Mouse (Mus musculus): ENCODE data around the gene Ndufa7.
"Not testable (repeated sequence)": the region's sequence is repeated elsewhere in the genome, so short reads cannot be mapped to it uniquely, and the experiment has no call there.

The Ndufa7 gene

DNA sequence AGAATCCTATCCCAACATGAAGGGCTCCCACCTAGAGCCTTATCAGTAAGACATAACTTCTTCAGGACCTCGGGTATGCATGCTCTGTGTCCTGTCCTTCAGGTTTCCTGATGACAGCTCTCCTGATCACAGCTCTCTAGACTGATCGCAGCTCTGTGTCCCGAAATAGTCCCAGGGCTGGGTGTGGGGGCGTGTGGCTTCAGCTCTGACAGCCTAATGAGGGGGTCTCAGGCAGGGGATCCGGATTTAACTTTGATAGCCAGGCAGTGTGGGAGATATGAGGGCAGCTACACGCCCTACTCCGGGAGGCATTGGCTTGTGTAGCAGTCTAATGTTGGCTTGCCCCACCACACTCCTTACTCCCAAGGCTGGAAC is 13.2 kb upstream of the Ndufa7 start:
- peak; percentile 20 for DNase-seq (ENCODE audit: low read depth, low spot score)

DNA sequence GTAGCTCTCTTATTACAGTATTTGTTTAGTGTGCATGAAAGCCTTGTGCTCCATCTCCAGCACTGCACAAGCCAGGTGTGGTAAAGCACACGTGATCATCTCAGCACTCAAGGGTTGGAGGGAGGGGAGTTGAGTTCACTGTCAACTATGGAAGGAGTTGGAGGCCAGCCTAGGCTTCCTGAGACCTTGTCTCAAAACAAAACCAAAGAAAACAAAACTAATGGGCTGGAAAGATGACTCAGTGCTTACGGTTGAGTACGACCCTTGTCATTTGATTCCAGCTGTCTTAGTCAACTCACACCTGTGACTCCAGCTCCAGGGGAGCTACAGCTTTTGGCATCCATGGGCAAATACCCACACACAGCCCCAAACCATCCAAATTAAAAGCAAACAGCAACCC is 11.9 kb upstream of the Ndufa7 start:
- DNase-seq (ENCODE audit: low read depth, low spot score) = peak; percentile 66

GRCm38 (mm10) chr17:33812990-33813389 is 11.4 kb upstream of the Ndufa7 start:
- DNase-seq (ENCODE audit: low read depth, low spot score) = peak; percentile 51

DNA sequence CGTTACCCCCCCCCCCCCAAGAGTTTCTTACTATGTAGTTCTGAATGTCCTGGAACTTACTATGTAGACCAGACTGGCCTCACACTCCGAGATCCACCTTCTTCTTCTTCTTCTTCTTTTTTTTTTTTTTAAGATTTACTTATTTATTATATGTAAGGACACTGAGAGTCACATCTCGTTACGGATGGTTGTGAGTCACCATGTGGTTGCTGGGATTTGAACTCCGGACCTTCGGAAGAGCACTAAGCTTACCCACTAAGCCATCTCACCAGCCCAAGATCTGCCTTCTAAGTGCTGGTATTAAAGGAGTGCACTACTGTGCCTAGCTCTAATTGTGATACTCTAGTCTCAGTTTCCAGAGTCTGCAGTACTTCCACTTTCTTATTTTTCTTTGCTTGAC is 9.0 kb upstream of the Ndufa7 start:
- DNase-seq (ENCODE audit: low read depth, low spot score) = peak; percentile 23

DNA sequence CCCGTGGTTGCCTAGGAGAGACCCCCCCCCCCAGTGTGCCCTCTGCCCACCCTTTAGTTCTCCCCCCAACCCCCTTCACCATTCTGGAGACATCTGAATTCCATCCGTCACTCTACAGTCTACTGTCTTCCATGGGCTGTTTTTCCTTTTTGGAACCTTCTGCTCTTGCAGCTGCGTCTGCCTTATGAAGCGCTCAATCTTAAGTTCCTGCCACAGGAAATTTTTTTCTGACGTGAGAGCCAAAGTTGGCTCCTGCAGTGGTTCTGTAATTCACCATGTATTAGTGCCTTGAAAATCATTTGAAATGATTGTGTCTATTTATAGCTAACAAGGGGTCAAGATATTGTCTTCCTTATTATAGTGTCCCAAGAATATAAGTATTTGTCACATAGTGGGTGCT is 7.8 kb upstream of the Ndufa7 start:
- DNase-seq (ENCODE audit: low read depth, low spot score) = no peak

- peak; percentile 87 for DNase-seq (ENCODE audit: low read depth, low spot score)
These were observed 7.0 kb upstream of the Ndufa7 start for GRCm38 (mm10) chr17:33817184-33817968.

DNA sequence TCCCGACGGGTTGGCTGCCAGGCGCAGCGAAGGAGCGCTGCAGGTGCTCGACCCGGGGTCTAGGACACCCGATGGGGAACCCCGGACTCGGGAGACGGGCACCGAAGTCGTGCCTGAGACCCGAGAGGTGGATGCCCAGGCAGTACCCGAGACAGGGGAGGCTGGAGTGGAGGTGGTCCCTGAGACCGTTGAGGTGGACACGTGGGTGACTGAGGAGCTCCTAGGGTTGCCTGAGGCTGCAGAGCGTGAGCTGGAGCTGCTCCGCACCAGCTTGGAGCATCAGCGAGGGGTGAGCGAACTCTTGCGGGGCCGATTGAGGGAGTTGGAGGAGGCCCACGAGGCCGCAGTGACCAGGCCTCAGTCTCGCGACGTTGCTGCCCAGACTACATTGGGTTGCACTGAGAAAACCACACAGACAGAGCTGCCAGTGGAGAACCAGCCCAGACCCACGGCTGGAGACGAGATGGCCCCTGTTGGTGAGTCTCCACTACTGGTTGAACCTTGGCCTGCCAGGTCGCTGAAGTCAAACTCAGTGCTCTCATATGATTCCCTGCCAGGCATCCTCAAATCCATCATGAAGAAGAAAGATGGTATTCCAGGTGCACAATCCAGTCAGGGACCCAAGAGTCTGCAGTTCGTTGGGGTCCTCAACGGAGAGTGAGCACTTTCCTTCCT is 6.3 kb upstream of the Ndufa7 start:
- no peak for DNase-seq (ENCODE audit: low read depth, low spot score)

DNA sequence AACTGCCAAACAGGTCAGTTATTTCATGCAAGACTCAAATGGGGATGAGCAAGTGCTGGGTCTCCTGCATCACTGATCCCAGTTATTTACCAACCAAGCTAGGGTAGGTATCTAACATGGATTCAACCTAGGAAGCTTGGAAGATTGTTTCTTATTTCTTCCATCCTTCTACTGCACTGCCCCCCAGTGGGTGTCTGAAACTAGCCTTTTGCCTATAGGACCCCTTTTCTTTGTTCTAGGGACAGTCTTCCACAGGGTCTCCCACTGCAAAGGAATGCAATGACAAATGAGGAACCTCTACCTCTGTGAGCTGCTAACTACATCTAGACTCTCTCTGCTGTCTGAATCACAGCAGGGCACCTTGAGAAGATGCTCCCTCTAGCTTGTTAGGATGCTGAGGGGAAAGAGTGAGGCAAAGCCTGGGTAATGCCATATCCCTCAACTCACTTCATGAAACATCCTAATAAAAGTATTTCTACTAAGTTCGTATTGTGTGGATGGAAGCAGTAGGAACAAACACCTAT is 1.9 kb upstream of the Ndufa7 start:
- DNase-seq (ENCODE audit: low read depth, low spot score) = peak; percentile 65

DNA sequence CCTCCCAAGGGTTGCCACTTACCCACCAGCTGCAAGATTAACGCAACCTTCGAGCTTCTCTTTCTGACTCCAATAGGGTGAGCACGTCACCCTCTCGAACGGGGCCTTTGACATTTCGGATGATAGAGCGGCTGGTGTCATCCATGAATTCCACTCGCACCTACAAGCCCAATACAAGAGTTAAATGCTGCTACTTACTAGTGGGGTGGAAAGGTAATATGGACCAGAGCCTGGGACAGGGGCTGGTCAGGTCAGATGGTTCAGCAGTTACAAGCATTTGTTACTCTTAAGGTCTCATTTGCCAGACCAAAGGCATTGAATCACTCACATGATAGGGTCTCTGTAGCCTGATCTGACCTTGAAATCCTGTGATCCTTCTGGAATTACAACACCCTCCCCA is 1.2 kb upstream of the Ndufa7 start:
- not testable (repeated sequence) for DNase-seq (ENCODE audit: low read depth, low spot score)

GRCm38 (mm10) chr17:33824997-33825330 is 592 bp downstream of the Ndufa7 start:
- DNase-seq (ENCODE audit: low read depth, low spot score) = peak; percentile 17

DNA sequence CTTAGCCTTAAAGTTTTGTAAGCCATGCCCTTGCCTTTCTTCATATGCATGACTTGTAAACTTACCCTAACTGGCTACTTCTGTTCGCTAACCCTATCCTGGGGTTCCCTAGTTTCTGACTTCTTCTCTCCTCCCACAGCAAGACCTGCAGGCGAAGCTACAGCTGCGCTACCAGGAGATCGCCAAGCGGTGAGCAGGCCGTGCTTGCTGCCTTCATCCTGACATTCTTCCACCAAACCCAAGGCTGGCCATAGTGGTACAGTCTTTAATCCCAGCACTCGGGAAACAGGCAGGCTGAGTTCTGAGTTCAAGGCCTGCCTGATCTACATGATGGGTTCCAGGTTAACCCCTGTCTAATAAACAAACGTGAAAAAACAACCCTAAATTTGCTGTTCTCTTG is 1.1 kb downstream of the Ndufa7 start:
- DNase-seq (ENCODE audit: low read depth, low spot score) = peak; percentile 20

DNA sequence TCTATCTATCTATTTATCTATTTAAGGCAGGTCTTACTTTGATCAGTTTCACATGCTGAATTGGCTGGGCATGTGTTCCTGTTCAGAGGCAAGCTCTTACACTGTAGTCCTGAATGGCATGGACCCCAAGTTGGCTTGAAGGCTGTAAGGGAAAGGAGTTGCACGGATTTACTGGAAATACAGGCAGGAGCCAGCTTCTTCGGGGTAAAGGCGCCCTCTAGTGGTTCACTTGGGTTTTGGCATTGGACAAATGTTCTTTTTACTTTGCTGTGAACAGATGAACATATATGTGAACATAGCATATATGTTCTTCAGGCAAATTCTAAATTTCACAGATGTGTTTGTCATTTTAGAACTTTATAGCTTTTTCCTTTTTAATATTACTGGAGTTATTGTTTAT is 2.5 kb downstream of the Ndufa7 start:
- DNase-seq (ENCODE audit: low read depth, low spot score) = peak; percentile 90

DNA sequence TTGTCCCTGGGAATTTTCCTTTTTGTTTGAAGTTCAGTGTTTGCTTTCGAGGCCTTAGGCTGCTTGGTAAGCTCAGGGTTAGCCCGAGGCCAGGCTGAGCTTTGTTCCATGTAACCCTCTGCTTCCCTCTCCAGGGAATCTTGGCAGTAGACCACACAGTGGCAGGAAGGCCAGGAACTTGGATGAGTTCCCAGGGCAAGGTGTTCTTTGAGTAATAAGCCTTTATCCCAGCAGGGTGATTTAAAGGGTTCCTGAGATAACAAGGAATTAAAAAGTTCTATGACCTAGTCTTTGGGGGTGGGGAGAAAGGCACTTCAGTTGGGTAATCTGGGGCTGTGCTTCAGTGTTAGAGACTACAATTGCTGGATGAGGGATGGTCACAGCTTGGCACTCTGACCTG is 4.5 kb downstream of the Ndufa7 start:
- peak; percentile 45 for DNase-seq (ENCODE audit: low read depth, low spot score)

DNA sequence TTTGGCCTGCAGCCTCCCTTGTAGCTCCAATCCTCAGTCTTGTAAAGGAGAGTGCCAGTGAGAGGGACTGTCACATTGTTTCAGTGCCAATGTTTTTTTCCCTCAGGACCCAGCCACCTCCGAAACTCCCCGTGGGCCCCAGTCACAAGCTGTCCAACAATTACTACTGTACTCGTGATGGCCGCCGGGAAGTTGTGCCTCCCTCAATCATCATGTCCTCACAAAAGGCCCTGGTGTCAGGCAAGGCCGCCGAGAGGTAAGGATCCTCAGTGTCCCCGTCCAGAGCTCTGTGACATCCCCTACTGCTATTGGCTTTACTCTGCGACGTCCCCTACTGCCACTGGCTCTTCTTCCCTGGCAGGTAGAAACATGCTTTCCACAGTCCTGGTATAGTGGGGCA is 5.2 kb downstream of the Ndufa7 start:
- DNase-seq (ENCODE audit: low read depth, low spot score) = no peak

GRCm38 (mm10) chr17:33842966-33843795 is 18.8 kb downstream of the Ndufa7 start, which contains the start of gene Cd320:
Cd320 (plus strand) TSS chr17:33843091.
- peak; percentile 96 for DNase-seq (ENCODE audit: low read depth, low spot score)

DNA sequence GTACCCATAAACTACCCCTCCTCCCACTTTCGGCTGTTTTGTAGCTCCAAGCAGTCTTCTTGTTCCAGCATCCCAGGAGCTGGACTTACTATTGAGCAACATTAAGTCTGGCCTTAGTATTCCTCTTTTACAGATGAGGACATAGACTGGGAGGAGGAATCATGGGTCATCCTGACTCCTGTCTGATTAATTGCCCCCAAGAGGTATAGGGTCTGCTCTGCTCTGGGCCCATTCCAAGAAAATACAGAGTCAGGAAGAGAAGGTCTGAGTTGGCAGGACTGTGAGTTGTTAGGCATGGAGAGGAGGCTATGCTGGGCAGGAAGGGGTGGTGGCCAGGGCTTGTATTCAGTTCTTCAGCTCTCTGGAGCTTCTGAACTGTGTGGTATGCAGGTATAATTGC is 19.8 kb downstream of the Ndufa7 start:
- peak; percentile 21 for DNase-seq (ENCODE audit: low read depth, low spot score)

GRCm38 (mm10) chr17:33848139-33848538 is 23.8 kb downstream of the Ndufa7 start:
- DNase-seq (ENCODE audit: low read depth, low spot score) = no peak

DNA sequence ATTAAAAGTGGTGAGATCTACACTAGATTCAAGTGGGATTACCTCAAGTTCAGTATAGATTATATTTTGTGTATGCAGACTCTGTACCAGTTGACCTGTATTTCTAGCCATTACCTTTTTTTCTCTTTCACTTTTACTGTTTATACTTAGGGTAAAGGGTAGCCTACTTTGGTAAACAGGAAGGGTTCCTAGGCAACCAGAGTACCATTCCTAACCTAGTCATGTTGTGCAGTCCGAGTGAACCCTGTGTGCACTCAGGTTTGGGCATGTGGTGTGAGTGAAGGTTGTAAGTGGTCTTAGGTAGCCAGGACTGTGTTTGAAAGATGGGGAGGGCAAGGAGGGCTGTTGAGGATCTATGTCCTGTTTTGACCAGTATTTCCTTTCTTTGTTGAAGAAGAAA is 27.0 kb downstream of the Ndufa7 start:
- DNase-seq (ENCODE audit: low read depth, low spot score) = no peak

DNA sequence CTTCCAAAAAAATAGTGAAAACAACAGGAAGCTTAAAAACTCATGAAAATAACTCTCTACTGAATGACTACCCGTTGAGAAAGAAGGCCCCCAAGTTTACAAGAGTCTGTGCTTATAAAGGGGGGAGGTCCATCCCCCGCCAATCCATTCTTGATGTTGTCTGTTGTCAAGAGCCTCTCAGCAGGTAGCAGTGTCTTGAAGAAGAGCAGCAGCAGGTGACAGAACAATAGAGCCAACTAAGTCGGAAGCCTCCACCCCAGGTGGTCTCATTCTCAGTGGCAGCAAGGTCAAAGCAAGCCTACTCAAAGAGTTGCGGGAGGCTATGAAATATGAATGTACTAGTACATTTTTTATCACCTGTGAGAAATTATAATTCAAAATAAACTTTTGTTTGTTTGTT is 33.4 kb downstream of the Ndufa7 start:
- no peak for DNase-seq (ENCODE audit: low read depth, low spot score)

DNA sequence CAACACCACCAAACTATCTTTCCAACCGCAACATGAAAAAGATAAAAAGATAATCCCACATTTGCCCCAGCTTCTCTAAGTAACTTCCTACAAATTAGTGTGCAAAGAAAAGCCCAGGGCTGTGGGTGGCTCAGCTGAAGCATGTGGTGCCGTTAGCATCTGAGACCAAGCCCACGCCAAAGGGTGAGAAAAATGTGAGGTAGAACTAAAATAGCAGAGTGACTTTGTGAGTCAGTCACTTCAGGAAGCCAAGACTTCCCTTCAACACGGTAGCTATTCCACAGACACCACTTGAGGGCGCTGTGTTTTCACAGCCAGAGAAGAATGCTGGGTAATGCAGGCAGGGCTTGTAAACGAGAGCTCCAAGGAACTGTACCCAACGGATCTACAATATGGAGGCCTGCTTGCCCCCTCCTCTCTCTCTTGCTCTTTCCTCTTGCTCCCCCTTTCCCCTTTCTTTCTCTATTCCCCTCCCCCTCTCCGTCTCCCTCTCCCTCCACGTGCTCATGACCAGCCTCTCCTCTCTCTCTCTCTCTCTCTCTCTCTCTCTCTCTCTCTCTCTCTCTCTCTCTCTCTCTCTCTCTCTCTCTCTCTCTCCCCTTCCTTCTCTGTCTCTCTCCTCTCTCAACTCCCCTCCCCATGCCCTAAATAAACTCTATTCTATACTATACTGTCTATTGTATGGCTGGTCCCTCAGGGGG is 41.1 kb downstream of the Ndufa7 start:
- peak; percentile 59 for DNase-seq (ENCODE audit: low read depth, low spot score)

- DNase-seq (ENCODE audit: low read depth, low spot score) = not testable (repeated sequence)
These were observed 49.2 kb downstream of the Ndufa7 start, which contains the start of gene Gm7029 for GRCm38 (mm10) chr17:33873537-33873936. Gm7029 (plus strand) TSS chr17:33873837.

All from 3T3-L1 (cell line).